Mouse (Mus musculus): ENCODE results near the gene Rsph10b.

GRCm38 (mm10) chr5:143961176-143961575 is 28.3 kb downstream of the Rsph10b start:
- no peak for TF ChIP-seq CTCF (IDR thresholded peaks at IDR 0.05)
- TF ChIP-seq POLR2A (IDR thresholded peaks at IDR 0.05; ENCODE audit: insufficient read depth, low read depth, low read length), result no peak
